Mouse (Mus musculus): ENCODE data around the gene Shh. TPM values are rescaled to one million over a fixed set of nuclear protein-coding genes. Genes with fewer than 3 reads are reported as not detected.

Shh gene
- total RNA-seq, 1 experiment from 2014 or later = not detected

GRCm38 (mm10) chr5:28412006-28412685, 54.9 kb downstream of the Shh start:
- ATAC-seq (ENCODE audit: extremely low read depth, insufficient number of reproducible peaks, low FRiP score, poor library complexity, severe bottlenecking) = no peak

Other genes with a start within 250 kb of the Shh start
- gene Cnpy1, start 221.4 kb downstream of the Shh start, total RNA-seq (2017) = not detected in 2 replicates
- 81.0 and 98.2 TPM in 2 replicates for gene Rbm33, start 150.1 kb downstream of the Shh start, total RNA-seq (2017)